Mouse (Mus musculus) hindlimb bud, embryonic 11.5 days (tissue): ENCODE data around the gene Rbfox3.
A peak's percentile ranks its signal among the peaks of the same experiment; 100 is the strongest.

Experiments
- DNase-seq: peaks from one replicate; pipeline ENCODE4 v3.0.0-alpha.2; 2012; ENCODE audit warnings: low read depth, low spot score; ENCODE audit errors: extremely low spot score

Gene Rbfox3

GRCm38 (mm10) chr11:118453886-118454671 lies 457.3 kb downstream of the Rbfox3 start:
- no peak for DNase-seq

GRCm38 (mm10) chr11:118452955-118453354 lies 458.4 kb downstream of the Rbfox3 start:
- no peak for DNase-seq

- DNase-seq = no peak
Measured at GRCm38 (mm10) chr11:118451211-118451610, 460.2 kb downstream of the Rbfox3 start.

- no peak for DNase-seq
Measured at GRCm38 (mm10) chr11:118448385-118448784, 463.0 kb downstream of the Rbfox3 start.

GRCm38 (mm10) chr11:118447346-118447745 lies 464.1 kb downstream of the Rbfox3 start:
- DNase-seq = no peak

- DNase-seq = peak; percentile 57
Measured at GRCm38 (mm10) chr11:118445843-118446242, 465.6 kb downstream of the Rbfox3 start.

GRCm38 (mm10) chr11:118443201-118443970 lies 468.0 kb downstream of the Rbfox3 start:
- DNase-seq = no peak

GRCm38 (mm10) chr11:118442691-118443090 lies 468.7 kb downstream of the Rbfox3 start:
- no peak for DNase-seq
